Mouse (Mus musculus): Measurements from ENCODE around the gene Hdac9. TPM values are rescaled to one million over a fixed set of nuclear protein-coding genes. Genes with fewer than 3 reads are reported as not detected.

Hdac9 gene
- not detected in 2 replicates for polyA plus RNA-seq (2012; ENCODE audit: insufficient read depth, low replicate concordance)

DNA sequence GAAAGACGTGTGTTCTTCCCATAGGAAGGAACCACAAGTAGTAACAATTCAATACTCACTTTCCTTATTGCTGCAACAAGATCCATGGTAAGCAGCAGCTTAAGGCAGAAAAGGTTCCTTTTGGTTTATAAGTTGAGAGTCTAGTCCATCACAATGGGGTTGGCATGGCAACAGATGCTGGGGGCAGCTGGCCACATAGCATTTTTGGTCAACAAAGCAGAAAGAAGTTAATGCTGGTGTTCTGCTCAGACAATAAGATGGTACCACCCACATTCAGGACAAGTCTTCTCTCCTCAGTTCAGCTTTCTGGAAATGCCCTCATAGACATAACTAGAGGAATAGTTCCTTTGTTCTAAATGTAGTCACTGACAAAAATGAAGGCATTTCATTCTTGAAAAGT lies at the start of gene Hdac9:
Gene Hdac9, minus strand, starts transcription at position 101 of the 400 bp plus-strand sequence.
- no peaks in the 10 kb centered on the region for H3K4me1 ChIP-seq
- TF ChIP-seq GATA1 (IDR thresholded peaks at IDR 0.05; ENCODE audit: borderline replicate concordance, low read length) (no peak), FLI1 (IDR thresholded peaks at IDR 0.05; ENCODE audit: low read length) (no peak)
- H3K9me3 ChIP-seq: no peaks in the 10 kb centered on the region
- no peaks in the 10 kb centered on the region for H3K36me3 ChIP-seq (replicated peaks; ENCODE audit: low read length)
- H3K27me3 ChIP-seq (replicated peaks): peaks cover 2% of the 10 kb centered on the region
- no peak within 1 kb of the TSS for H3K4me3 ChIP-seq (replicated peaks)

DNA sequence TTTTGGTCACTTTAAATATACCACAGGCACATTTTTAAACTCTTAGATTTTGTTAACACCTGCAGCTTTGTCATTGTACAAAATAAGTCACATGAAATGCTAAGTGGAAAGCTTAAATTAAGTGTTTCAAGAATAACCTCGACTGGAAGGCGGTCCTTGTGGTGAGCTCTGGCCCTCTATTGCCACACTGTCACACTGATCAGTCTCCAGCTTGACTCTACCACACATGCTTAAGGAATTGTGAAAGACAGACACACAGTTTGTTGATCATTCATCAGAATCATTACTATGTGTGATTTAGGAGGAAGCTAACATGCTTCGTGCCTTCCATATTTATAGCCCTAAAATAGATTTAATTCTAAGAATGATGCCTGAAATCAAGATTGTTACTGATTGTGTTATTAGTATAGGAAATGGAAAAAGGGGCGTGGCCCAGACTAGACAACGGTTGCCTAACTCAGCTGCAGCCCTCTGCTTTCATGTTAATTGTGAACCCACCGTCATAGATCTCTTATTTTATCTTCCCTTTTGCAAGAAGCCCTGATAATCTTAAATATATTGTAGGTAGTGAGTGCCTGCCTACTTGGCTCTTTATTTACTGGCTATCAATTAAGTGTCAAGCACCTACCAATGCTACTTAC lies 32.3 kb upstream of the Hdac9 start:
- no peak for TF ChIP-seq FLI1 (IDR thresholded peaks at IDR 0.05; ENCODE audit: low read length)
- TF ChIP-seq GATA1 (IDR thresholded peaks at IDR 0.05; ENCODE audit: borderline replicate concordance, low read length): no peak
- peaks cover 5% of the 10 kb centered on the region for H3K27me3 ChIP-seq (replicated peaks)
- no peaks in the 10 kb centered on the region for H3K4me1 ChIP-seq
- H3K9me3 ChIP-seq: peaks cover 13% of the 10 kb centered on the region
- no peak overlapping the region for H3K4me3 ChIP-seq (replicated peaks)
- H3K36me3 ChIP-seq (replicated peaks; ENCODE audit: low read length): no peaks in the 10 kb centered on the region

DNA sequence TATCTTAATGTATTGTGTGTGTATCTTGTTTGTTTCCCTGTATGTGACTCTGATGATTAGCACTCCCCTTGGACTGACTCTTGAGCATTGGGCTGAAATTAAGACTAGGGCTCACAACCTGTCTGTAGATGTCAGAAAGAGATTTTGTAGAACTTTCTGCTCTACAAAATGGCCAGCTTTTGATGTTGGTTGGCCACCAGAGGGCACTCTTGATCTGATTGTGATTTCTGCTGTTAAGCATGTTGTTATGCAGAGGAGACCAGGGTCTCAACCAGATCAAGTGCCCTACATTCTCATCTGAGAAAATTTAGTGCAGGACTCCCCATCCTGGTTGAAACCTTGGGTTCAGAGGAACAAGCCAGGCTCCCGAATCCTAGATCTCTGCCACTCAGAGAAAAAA lies 21.0 kb upstream of the Hdac9 start:
- Histone ChIP-seq H3K9me3 (peaks cover 12% of the 10 kb centered on the region), H3K4me3 (replicated peaks) (no peak overlapping the region), H3K36me3 (replicated peaks; ENCODE audit: low read length) (no peaks in the 10 kb centered on the region), H3K27me3 (replicated peaks) (no peaks in the 10 kb centered on the region), H3K4me1 (no peaks in the 10 kb centered on the region)
- TF ChIP-seq GATA1 (IDR thresholded peaks at IDR 0.05; ENCODE audit: borderline replicate concordance, low read length) (no peak), FLI1 (IDR thresholded peaks at IDR 0.05; ENCODE audit: low read length) (no peak)

DNA sequence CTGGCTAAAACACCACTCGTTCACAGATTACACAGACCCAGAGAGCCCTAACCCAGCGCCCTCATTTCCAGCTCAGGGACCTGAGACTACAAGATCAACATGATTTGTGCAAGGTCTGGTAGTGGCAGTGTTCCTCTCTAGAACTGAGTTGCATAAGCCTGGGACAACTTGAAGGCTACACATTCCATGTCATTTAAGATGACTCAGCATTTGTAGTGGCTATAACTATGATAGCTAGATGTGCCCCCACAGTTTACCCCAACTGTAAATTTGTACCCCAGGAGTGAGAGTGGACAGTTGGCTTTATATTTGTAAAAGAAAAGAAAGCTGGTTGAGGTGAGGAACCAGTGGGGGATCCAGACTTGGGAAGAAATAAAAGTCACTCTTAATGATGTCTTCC lies 8.9 kb downstream of the Hdac9 start:
- Histone ChIP-seq H3K27me3 (replicated peaks) (peaks cover 31% of the 10 kb centered on the region), H3K9me3 (no peaks in the 10 kb centered on the region), H3K36me3 (replicated peaks; ENCODE audit: low read length) (no peaks in the 10 kb centered on the region), H3K4me3 (replicated peaks) (no peak overlapping the region), H3K4me1 (peaks cover 8% of the 10 kb centered on the region; the same call in 1 of the 2 replicates)
- no peak for TF ChIP-seq FLI1 (IDR thresholded peaks at IDR 0.05; ENCODE audit: low read length)
- no peak for TF ChIP-seq GATA1 (IDR thresholded peaks at IDR 0.05; ENCODE audit: borderline replicate concordance, low read length)

DNA sequence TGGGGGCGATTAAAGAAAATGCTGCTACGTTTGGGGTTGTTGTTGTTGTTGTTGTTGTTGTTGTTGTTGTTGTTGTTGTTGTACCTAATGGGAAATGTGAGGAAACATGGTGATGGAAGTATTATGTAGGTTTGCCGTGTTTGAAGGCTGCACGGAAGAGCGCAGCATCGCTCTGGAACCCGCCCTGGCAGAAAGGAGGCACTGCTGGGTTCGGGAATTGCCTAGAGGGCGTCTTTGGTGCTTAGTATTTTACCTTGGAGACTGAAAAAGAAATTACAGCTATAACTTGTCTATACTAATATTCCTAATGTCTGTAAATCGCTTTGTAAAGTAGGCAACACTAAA lies 9.4 kb downstream of the Hdac9 start:
- peaks cover 31% of the 10 kb centered on the region for H3K27me3 ChIP-seq (replicated peaks)
- no peaks in the 10 kb centered on the region for H3K9me3 ChIP-seq
- peaks cover 8% of the 10 kb centered on the region; the same call in 1 of the 2 replicates for H3K4me1 ChIP-seq
- TF ChIP-seq FLI1 (IDR thresholded peaks at IDR 0.05; ENCODE audit: low read length): no peak
- TF ChIP-seq GATA1 (IDR thresholded peaks at IDR 0.05; ENCODE audit: borderline replicate concordance, low read length): no peak
- H3K36me3 ChIP-seq (replicated peaks; ENCODE audit: low read length): no peaks in the 10 kb centered on the region
- peak overlapping the region; percentile 62 for H3K4me3 ChIP-seq (replicated peaks)

DNA sequence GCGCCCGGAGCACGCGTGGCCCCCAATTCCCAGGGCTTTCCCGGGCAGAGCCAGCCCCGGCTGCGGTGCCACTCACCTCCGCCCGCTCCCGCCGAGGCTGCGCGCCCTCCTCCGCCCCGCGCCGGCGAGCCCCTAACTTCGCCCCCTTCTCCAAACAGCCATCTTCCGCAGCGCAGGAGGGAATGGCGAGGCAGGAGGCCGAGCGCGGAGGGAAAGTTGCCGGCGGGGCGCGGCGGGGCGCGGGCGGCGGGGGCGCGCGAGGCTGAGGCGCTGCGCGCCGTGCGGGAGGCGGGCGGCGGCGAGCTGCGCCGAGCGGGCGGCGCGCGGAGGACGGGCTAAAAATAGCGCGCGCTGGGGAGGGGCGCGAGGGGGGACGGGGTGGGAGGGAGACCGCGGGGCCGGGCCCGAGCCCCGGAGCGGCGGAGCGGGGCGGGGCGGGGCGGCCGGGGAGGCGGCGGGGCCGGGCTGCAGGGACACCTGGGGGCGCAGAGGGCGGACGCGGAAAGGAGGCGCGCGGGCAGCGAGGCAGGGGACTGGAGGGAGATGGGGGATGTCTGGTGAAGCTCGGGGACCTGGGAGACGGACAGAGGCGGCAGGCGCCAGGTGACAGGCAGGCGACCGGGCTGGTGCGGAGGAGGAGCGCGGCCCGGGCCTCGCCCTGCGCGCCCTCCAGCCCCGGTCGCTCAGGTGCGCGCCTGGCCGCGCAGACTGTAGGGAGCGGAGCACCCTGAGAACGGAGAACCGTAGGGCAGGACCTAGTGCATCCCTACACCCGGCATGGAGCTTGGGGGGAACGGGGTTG lies 10.0 kb downstream of the Hdac9 start:
- TF ChIP-seq FLI1 (IDR thresholded peaks at IDR 0.05; ENCODE audit: low read length) (no peak), GATA1 (IDR thresholded peaks at IDR 0.05; ENCODE audit: borderline replicate concordance, low read length) (no peak)
- no peaks in the 10 kb centered on the region for H3K36me3 ChIP-seq (replicated peaks; ENCODE audit: low read length)
- no peaks in the 10 kb centered on the region for H3K9me3 ChIP-seq
- peaks cover 8% of the 10 kb centered on the region; the same call in 1 of the 2 replicates for H3K4me1 ChIP-seq
- peak overlapping the region; percentile 89 for H3K4me3 ChIP-seq (replicated peaks)
- H3K27me3 ChIP-seq (replicated peaks): peaks cover 31% of the 10 kb centered on the region

DNA sequence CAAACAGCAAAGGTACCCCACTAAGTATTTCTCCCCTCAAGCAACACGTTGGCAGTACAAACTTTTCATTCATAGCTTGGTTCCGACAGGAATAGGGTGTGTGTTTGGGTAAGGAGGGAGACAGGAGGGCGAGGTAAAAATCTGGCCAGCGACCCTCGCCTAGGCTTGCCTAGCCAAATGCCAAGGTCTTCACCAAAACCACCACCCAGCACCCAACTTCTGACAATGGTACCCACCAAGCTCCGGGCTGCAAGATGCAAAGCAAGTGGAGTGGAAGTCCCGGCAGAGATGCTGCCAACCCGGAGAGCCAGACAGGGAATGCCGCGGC lies 10.6 kb downstream of the Hdac9 start:
- TF ChIP-seq GATA1 (IDR thresholded peaks at IDR 0.05; ENCODE audit: borderline replicate concordance, low read length) (no peak), FLI1 (IDR thresholded peaks at IDR 0.05; ENCODE audit: low read length) (no peak)
- no peaks in the 10 kb centered on the region for H3K9me3 ChIP-seq
- peaks cover 31% of the 10 kb centered on the region for H3K27me3 ChIP-seq (replicated peaks)
- H3K36me3 ChIP-seq (replicated peaks; ENCODE audit: low read length): no peaks in the 10 kb centered on the region
- peaks cover 8% of the 10 kb centered on the region; the same call in 1 of the 2 replicates for H3K4me1 ChIP-seq
- H3K4me3 ChIP-seq (replicated peaks): peak overlapping the region; percentile 89

DNA sequence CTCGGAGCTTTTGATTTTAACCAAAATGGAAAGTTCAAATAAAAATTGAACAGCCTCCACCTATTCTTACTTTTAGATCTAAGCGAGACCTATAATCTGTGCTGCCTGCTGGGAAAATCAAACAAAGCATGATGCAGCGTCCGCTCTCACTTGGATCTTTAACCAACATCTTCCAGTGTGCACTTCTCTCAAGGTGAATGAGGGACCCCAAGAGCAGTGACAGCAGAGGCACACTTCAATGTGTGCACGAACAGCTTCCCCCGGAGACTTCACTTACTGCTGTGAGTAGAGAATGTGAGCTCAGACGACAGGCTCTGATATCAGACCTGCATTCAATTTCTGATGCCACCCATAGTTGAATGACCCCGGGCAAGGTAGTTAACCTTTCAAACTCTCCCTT lies 16.7 kb downstream of the Hdac9 start:
- Histone ChIP-seq H3K4me3 (replicated peaks) (no peak overlapping the region), H3K27me3 (replicated peaks) (peaks cover 7% of the 10 kb centered on the region), H3K4me1 (no peaks in the 10 kb centered on the region), H3K36me3 (replicated peaks; ENCODE audit: low read length) (no peaks in the 10 kb centered on the region), H3K9me3 (no peaks in the 10 kb centered on the region)
- TF ChIP-seq GATA1 (IDR thresholded peaks at IDR 0.05; ENCODE audit: borderline replicate concordance, low read length): no peak
- TF ChIP-seq FLI1 (IDR thresholded peaks at IDR 0.05; ENCODE audit: low read length): no peak

DNA sequence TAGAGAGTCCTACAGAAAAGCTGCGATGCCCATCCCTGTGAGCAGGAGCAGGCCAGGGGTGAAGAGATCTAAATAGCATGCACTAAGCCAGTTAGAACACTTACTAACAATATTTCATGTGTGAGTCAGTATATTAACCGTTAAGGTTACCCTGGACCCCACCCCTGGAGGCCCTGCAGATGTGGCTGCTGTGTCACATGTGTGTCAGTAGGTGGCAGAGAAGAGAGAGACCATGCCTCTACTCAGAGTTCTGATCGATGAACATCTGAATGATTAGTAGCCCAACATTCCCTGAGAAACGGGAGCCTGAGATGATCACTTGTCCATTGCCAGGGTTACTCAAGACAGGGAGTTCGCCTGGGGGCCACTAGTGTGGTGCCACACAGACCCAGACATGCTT lies 22.0 kb downstream of the Hdac9 start:
- H3K27me3 ChIP-seq (replicated peaks): no peaks in the 10 kb centered on the region
- H3K4me3 ChIP-seq (replicated peaks): no peak overlapping the region
- H3K4me1 ChIP-seq: no peaks in the 10 kb centered on the region
- H3K36me3 ChIP-seq (replicated peaks; ENCODE audit: low read length): no peaks in the 10 kb centered on the region
- no peak for TF ChIP-seq FLI1 (IDR thresholded peaks at IDR 0.05; ENCODE audit: low read length)
- no peak for TF ChIP-seq GATA1 (IDR thresholded peaks at IDR 0.05; ENCODE audit: borderline replicate concordance, low read length)
- H3K9me3 ChIP-seq: no peaks in the 10 kb centered on the region

DNA sequence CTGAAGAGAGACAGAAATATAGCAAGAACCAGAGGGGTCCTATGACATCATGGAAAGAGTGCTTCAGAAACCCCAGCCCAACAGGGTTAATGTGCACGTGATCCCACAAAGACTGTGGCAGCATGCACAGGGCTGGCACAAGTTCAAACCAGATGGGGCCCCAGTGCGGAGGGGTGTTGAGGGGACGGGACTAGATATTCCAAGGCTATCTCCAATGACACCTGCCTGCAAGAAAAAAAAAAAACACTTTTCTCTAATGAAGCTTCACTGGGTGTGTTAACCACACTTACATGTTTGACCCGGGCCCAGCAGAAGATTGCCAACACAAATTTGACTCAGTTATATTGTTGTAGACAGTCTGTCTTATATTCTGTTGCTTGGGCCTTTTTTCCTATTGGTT lies 28.2 kb downstream of the Hdac9 start:
- peaks cover 4% of the 10 kb centered on the region; the same call in 1 of the 2 replicates for H3K9me3 ChIP-seq
- no peaks in the 10 kb centered on the region for H3K36me3 ChIP-seq (replicated peaks; ENCODE audit: low read length)
- TF ChIP-seq GATA1 (IDR thresholded peaks at IDR 0.05; ENCODE audit: borderline replicate concordance, low read length): no peak
- TF ChIP-seq FLI1 (IDR thresholded peaks at IDR 0.05; ENCODE audit: low read length): no peak
- no peaks in the 10 kb centered on the region for H3K4me1 ChIP-seq
- no peak overlapping the region for H3K4me3 ChIP-seq (replicated peaks)
- no peaks in the 10 kb centered on the region for H3K27me3 ChIP-seq (replicated peaks)
